Mouse (Mus musculus) G1E (cell line): ENCODE data around the gene Ipcef1.

Experiments
- CTCF ChIP-seq: IDR thresholded peaks from 2 replicates; pipeline ENCODE4 v1.5.1; 2012; ENCODE audit warnings: low read depth, low read length, inconsistent platforms, mixed read lengths
- TAL1 ChIP-seq: conservative IDR thresholded peaks from 2 replicates; pipeline ENCODE4 v1.6.1; 2012; ENCODE audit warnings: low read depth, low read length, inconsistent platforms, mixed read lengths

GRCm38 (mm10) chr10:7074231-7074630 lies 22.0 kb upstream of the Ipcef1 start:
- TF ChIP-seq CTCF = no peak
- no peak for TF ChIP-seq TAL1
